Mouse (Mus musculus) hindbrain, embryonic 16.5 days (tissue): Measurements from ENCODE around the gene Btbd2. TPM values are rescaled to one million over a fixed set of nuclear protein-coding genes. Genes with fewer than 3 reads are reported as not detected.

Experiments
- ATAC-seq: fragments of 200-750 bp; cut with Nextera tagmentation; 2 replicates; pipeline ENCODE4 v1.8.0; 2017; ENCODE audit warnings: moderate TSS enrichment, moderate library complexity
- H3K27ac ChIP-seq: fragments of 300-500 bp; sonication (generic); 2 replicates; pipeline ENCODE4 v1.5.1; 2014; ENCODE audit warnings: low read depth, mild to moderate bottlenecking, control low read depth, low read length, moderate library complexity
- H3K27me3 ChIP-seq: fragments of 300-500 bp; sonication (generic); replicated peaks from 2 replicates; pipeline ENCODE4 v1.6.1; 2014; ENCODE audit warnings: low read length; ENCODE audit not compliant: control insufficient read depth, insufficient read depth
- H3K36me3 ChIP-seq: fragments of 300-500 bp; sonication (generic); 2 replicates; pipeline ENCODE4 v1.6.1; 2014; ENCODE audit warnings: mild to moderate bottlenecking, low read length, moderate library complexity, mixed read lengths; ENCODE audit not compliant: control insufficient read depth, insufficient read depth
- H3K4me1 ChIP-seq: fragments of 300-500 bp; sonication (generic); 2 replicates; pipeline ENCODE4 v1.6.1; 2014; ENCODE audit warnings: low read depth, low read length; ENCODE audit not compliant: control insufficient read depth, insufficient read depth
- H3K4me2 ChIP-seq: fragments of 300-500 bp; sonication (generic); 2 replicates; pipeline ENCODE4 v1.6.1; 2014; ENCODE audit warnings: mild to moderate bottlenecking, low read length, control low read depth, moderate library complexity
- H3K4me3 ChIP-seq: fragments of 300-500 bp; sonication (generic); 2 replicates; pipeline ENCODE4 v1.5.1; 2014; ENCODE audit warnings: mild to moderate bottlenecking, low read length, control low read depth, moderate library complexity
- H3K9ac ChIP-seq: fragments of 300-500 bp; sonication (generic); 2 replicates; pipeline ENCODE4 v1.6.1; 2014; ENCODE audit warnings: low read depth, mild to moderate bottlenecking, control low read depth, low read length, moderate library complexity
- H3K9me3 ChIP-seq: fragments of 300-500 bp; sonication (generic); 2 replicates; pipeline ENCODE4 v1.6.1; 2014; ENCODE audit warnings: mild to moderate bottlenecking, low read length, moderate library complexity; ENCODE audit not compliant: control insufficient read depth
- WGBS: fragments of 180-500 bp; shearing (Covaris S2); extraction: QIAGEN DNeasy Blood & Tissue Kit; methylation state at CpG from one replicate; pipeline ENCODE4 v1.1.7; 2014; 5-methylcytosine and 5-hydroxymethylcytosine counted together
- polyA plus RNA-seq: library from polyadenylated mRNA; unstranded; fragments of >200 nt; fragmentation: Nextera tagmentation; extraction: Ambion mirVana; gene quantifications from 2 replicates; pipeline ENCODE4 v1.2.1, GENCODE M21; 2015

Gene Btbd2
- 21.2 and 83.2 TPM in 2 replicates for polyA plus RNA-seq

DNA sequence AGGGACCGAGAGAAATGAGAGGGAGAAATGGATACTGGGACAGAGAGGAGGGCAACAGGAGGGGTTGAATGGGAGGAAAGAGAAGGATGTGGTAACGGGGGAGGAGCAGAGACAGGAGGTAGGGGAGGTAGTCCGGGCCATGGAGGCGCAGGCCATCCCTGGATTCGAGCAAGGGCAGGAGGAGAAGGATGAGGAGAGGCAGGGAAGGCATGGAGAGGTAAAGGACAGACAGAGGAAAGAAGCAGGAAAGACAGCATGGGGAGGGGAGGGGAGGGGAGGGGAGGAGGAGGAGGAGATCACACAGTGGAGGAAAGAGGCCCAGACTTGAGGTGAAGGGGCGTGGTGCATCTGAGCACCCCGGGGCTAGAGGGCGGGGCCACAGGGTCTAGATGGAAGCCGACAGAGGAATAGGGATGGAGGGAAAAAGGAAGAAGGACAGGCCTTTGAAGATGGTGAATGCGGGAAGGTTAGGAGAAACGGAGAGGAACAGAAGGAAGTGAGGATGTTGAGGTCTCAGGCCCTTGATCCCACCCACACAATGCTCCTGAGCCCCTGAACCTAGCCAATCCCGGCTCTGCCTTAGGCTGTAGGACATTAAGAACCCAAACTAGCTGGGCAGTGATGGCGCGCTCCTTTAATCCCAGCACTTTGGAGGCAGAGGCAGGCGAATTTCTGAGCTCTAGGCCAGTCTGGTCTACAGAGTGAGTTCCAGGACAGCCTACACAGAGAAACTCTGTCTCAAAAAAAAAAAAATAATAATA, at the start of gene Btbd2:
Gene Btbd2 (minus strand): TSS at position 209 of the 761 bp plus-strand sequence.
- H3K27ac ChIP-seq: peak within 1 kb of the TSS; percentile 92
- peaks cover 20% of the 10 kb centered on the region for H3K4me1 ChIP-seq
- H3K27me3 ChIP-seq: no peaks in the 10 kb centered on the region
- no peaks in the 10 kb centered on the region for H3K9me3 ChIP-seq
- ATAC-seq: peak; percentile 62
- peak within 1 kb of the TSS; percentile 88 for H3K4me2 ChIP-seq
- peak within 1 kb of the TSS; percentile 96 for H3K9ac ChIP-seq
- peak within 1 kb of the TSS; percentile 83 for H3K4me3 ChIP-seq
- WGBS: 21% methylated on average over 15 of the region's 15 CpGs
- H3K36me3 ChIP-seq: no peaks in the 10 kb centered on the region

DNA sequence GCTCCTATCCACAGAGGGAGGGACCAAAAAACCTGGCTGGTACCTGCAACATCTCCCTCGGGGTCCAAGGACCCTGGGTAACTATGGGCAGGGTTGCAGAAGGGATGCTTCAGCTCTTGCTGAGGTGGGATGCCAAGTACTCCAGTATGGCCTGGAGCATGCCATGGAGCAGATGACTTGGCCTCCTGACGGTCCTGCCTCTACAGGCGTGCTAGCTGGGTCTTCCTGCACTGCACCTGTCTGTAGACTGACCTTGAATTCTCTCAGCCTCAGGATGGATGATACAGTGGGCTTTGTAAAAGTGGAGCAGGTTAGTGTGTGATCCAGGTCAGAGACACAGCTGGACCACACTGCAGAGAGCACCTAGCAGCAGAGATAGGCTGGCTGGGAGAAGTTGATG, 48.6 kb upstream of the Btbd2 start:
- Histone ChIP-seq H3K4me3 (no peak overlapping the region), H3K36me3 (peaks cover 30% of the 10 kb centered on the region), H3K27ac (no peak overlapping the region), H3K9me3 (no peaks in the 10 kb centered on the region), H3K27me3 (no peaks in the 10 kb centered on the region), H3K4me1 (peaks cover 22% of the 10 kb centered on the region), H3K9ac (no peak overlapping the region), H3K4me2 (no peak overlapping the region)
- 83% methylated on average over 3 of the region's 3 CpGs for WGBS
- ATAC-seq: no peak

DNA sequence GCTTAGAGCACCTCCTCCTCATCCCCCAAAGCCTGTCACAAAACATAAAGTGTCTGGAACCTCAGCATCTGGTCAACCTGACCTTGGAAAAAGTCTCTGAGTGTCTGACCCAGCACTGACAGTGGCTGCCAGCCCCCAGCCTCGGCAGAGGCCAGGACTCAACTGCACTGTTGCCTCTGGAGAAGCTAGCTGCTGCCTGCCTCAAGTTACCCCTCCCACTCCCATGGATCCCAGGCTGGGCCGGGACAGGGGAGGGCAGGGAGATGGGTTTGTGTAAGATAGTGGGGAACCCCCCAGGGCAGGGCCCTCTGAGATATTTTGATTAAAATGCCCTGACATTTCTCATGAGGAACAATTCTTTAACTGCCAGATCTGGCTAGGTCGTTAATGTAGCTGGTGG, 48.2 kb upstream of the Btbd2 start:
- Histone ChIP-seq H3K4me3 (no peak overlapping the region), H3K27ac (no peak overlapping the region), H3K27me3 (no peaks in the 10 kb centered on the region), H3K9me3 (no peaks in the 10 kb centered on the region), H3K9ac (no peak overlapping the region), H3K4me2 (no peak overlapping the region), H3K36me3 (peaks cover 26% of the 10 kb centered on the region), H3K4me1 (peaks cover 26% of the 10 kb centered on the region)
- ATAC-seq: no peak
- 67% methylated on average over 3 of the region's 3 CpGs for WGBS

DNA sequence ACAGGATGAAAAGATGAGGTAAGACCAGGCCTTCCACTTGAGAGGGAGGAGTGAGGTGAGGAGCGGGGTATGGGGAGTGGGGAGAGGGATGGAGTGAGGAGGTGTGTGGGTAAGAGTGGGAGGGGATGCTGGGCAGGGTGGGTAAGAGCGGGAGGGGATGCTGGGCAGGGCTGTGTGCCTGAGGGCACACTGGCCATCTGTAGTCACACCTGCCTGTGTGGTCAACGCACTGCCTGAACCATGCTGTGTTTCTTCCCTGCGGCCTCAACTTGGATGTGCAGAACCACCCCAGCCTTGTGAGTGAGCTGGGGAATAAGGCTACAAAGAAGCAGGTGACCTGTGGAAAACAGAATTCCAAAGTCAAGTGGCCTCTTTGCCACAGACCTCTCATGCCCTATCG, 47.5 kb upstream of the Btbd2 start:
- 85% methylated on average over 5 of the region's 5 CpGs for WGBS
- no peak for ATAC-seq

DNA sequence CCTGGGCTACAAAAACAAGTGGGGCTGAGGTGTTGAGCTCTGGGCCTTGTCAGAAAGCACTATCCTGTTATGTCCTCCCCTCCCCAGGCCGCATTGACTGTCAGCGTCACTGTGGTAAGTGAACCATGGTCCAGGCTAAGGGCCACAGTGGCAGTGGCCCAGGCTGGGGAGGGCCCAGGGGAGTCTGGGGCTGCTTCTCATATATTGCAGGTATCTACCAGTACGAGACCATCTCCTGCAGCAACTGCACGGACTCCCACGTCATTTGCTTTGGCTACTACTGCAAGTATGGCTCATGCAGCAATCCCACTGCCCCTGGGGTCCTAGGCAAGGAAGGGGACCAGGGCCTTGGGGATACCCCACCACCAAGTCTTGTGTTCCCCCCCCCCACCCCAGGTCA, 46.8 kb upstream of the Btbd2 start:
- H3K4me2 ChIP-seq: peak overlapping the region; percentile 84
- no peak overlapping the region for H3K27ac ChIP-seq
- H3K36me3 ChIP-seq: peaks cover 12% of the 10 kb centered on the region
- H3K4me1 ChIP-seq: peaks cover 33% of the 10 kb centered on the region
- H3K9me3 ChIP-seq: no peaks in the 10 kb centered on the region
- ATAC-seq: no peak
- peak overlapping the region; percentile 61 for H3K4me3 ChIP-seq
- H3K27me3 ChIP-seq: no peaks in the 10 kb centered on the region
- 0 out of 2 replicates have a peak overlapping the region, but pooled peaks have one; percentile 1 for H3K9ac ChIP-seq
- 81% methylated on average over 5 of the region's 5 CpGs for WGBS

More for the DNA sequence above, 47.5 kb upstream of the Btbd2 start:
- H3K4me3 ChIP-seq: no peak overlapping the region
- no peak overlapping the region for H3K4me2 ChIP-seq
- H3K9me3 ChIP-seq: no peaks in the 10 kb centered on the region
- no peak overlapping the region for H3K27ac ChIP-seq
- H3K9ac ChIP-seq: no peak overlapping the region
- H3K27me3 ChIP-seq: no peaks in the 10 kb centered on the region
- H3K4me1 ChIP-seq: peaks cover 30% of the 10 kb centered on the region
- H3K36me3 ChIP-seq: peaks cover 20% of the 10 kb centered on the region

DNA sequence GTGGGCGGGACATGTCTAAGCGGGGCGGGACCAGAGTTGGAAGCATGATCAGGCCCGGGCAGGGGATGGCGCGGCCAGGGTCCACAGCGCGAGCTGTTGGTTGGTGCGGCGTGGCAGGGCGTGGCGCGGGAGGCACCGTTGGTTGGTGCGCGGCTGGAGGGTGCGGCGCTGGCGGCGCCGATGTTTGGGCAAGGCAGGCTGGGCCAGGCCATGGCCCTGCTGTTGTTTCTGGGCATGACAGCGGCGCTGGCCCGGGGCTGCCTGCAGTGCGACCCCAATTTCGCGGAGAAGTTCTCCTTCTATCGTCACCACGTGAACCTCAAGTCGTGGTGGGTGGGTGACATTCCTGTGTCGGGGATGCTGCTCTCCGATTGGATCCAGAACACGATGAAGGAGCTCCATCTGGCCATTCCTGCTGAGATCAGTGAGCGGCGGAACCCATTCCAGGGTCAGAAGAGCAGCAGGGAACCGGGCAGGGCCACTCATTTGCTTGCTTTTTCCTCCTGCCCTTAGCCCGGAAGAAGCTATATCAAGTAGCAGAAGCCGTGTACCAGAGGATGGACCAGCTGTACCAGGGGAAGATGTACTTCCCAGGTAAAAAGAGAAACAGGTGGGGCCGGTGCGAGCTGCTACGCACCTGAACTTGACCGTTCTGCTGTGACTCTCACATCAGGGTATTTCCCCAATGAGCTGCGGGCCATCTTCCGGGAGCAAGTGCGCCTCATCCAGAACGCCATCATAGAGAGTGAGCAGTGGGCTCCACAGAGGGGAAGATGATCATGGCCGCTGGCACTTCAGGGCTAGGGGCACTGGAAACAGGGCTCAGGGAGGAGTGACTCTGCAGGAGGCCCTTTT, 45.9 kb upstream of the Btbd2 start:
- 1% methylated on average over 47 of the region's 47 CpGs for WGBS
- ATAC-seq: peak; percentile 86
- peaks cover 40% of the 10 kb centered on the region for H3K4me1 ChIP-seq

DNA sequence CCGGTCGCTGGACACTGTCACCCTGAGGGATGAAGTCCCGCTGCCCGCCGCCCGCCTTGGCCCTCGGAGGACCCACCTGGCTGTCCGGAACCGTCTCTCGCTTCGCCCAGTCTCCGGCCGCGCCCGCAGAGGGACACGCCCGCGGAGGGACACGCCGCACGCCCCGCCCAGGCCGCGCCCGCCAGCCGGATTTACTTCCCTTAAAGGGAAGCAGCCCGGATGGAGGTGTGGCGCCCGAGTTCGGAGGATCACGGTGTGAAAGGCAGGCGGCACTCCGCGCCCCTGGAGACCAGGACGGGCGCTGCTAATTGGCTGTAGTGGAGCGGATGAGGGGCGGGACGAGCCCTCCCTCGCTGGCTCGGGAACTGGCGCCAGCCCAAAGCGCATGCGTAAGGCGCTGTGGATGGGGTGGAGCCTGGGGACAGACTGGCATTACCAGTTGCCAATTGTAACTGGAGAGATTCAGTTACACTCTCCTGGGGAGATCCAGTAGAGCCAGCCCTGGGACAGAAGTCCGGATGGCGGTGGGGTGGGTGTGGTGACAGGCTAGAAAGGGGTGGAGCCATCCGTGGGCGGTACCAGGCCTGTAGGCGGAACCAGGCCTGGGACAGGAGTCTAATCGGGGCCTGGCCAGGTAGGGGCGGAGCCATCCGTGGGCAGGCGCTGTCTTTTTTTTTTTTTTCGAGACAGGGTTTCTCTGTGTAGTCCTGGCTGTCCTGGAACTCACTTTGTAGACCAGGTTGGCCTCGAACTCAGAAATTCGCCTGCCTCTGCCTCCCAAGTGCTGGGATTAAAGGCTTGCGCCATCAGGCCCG, 45.1 kb upstream of the Btbd2 start, which contains the start of the genes Mob3a and Izumo4:
Gene Mob3a (minus strand): TSS at position 257 of the 815 bp plus-strand sequence.
Gene Izumo4 (plus strand): TSS at position 464 of the 815 bp plus-strand sequence.
- Histone ChIP-seq H3K36me3 (0 out of 2 replicates have a peak, but pooled peaks cover 2% of the 10 kb centered on the region), H3K9me3 (no peaks in the 10 kb centered on the region), H3K4me1 (peaks cover 40% of the 10 kb centered on the region), H3K4me3 (peak within 1 kb of the TSS; percentile 61), H3K27me3 (no peaks in the 10 kb centered on the region), H3K9ac (peak within 1 kb of the TSS; percentile 77), H3K4me2 (peak within 1 kb of the TSS; percentile 84), H3K27ac (peak within 1 kb of the TSS; percentile 82)
- peak; percentile 97 for ATAC-seq
- 1% methylated on average over 58 of the region's 59 CpGs for WGBS

More for the DNA sequence above, 45.9 kb upstream of the Btbd2 start:
- Histone ChIP-seq H3K9ac (peak overlapping the region; percentile 77), H3K4me3 (peak overlapping the region; percentile 61), H3K27me3 (no peaks in the 10 kb centered on the region), H3K36me3 (peaks cover 4% of the 10 kb centered on the region), H3K27ac (peak overlapping the region; percentile 82), H3K9me3 (no peaks in the 10 kb centered on the region), H3K4me2 (peak overlapping the region; percentile 84)

DNA sequence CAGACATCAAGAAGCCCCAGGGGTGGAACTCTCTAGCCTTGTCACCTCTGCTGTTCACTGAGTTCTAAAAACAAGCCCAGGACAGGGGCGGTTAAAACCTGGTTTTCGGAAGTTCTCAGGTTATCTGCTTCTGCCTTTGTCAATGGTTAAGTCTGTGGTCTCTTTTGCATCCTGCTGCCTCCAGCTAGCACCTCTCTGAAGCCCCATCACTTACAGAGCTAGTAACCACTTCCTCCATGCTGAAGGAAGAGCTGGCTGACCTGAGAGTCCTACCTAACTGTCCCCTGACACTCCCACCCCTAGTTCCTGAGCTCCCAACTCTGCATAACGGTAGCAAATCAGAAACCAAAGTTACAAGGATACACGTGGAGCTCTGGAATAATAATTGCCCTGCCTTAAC, 43.9 kb upstream of the Btbd2 start:
- Histone ChIP-seq H3K27ac (no peak overlapping the region), H3K9ac (no peak overlapping the region), H3K4me1 (peaks cover 40% of the 10 kb centered on the region), H3K36me3 (no peaks in the 10 kb centered on the region), H3K9me3 (no peaks in the 10 kb centered on the region), H3K4me2 (peak overlapping the region; percentile 84), H3K4me3 (peak overlapping the region; percentile 61), H3K27me3 (no peaks in the 10 kb centered on the region)
- 50% methylated on average over 4 of the region's 4 CpGs for WGBS
- ATAC-seq: no peak
